Mouse (Mus musculus) bone marrow macrophage, adult 2 months (primary cell): ENCODE results near the gene Dcaf10.

Experiments used
- CTCF ChIP-seq: IDR thresholded peaks from 2 replicates; pipeline ENCODE4 v1.5.1; 2012; ENCODE audit warnings: low read depth, mild to moderate bottlenecking, low read length, moderate library complexity
- POLR2A ChIP-seq: IDR thresholded peaks from 2 replicates; pipeline ENCODE4 v1.6.1; 2012; ENCODE audit warnings: mild to moderate bottlenecking, low read depth, low read length, borderline replicate concordance

DNA sequence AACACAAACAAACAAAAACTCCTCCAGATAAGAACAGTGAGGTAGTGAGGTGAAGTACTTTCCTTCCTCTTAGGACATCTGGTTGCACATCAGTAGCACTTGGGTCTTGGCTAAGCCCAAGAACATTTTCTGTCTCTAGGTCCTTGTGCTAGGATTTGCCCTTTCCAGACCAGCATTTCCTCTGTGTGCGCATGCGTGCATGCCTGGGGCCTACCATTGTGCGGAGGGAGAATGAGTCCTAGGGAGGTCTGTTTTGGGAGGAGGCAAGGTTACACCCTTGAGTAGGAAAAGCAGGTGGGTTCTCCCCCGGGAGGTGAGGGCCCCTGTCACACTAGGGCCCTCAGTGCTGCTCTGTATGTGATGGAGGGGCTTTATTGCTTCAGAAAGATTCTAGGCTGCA is 77.2 kb downstream of the Dcaf10 start:
- no peak for TF ChIP-seq CTCF
- no peak for TF ChIP-seq POLR2A
